Mouse (Mus musculus): ENCODE data around the gene Gm21985. TPM values are rescaled to one million over a fixed set of nuclear protein-coding genes. Genes with fewer than 3 reads are reported as not detected.

Gm21985 gene
- polyA plus RNA-seq (2012; rRNA removed; ENCODE audit: low replicate concordance): not detected in 2 replicates

GRCm38 (mm10) chr2:112266242-112266592, at the start of gene Gm21985:
Gm21985 (plus strand) TSS chr2:112266314.

GRCm38 (mm10) chr2:112239212-112239934, 26.7 kb upstream of the Gm21985 start, which contains the start of gene Lpcat4:
Lpcat4 (plus strand) TSS chr2:112239468.

GRCm38 (mm10) chr2:112259241-112259962, 6.7 kb upstream of the Gm21985 start, which contains the start of gene Nutm1:
Nutm1 (minus strand) TSS chr2:112259291.

GRCm38 (mm10) chr2:112261748-112262653, 4.1 kb upstream of the Gm21985 start, which contains the start of gene Nop10:
Nop10 (plus strand) TSS chr2:112261926.

GRCm38 (mm10) chr2:112265448-112266241, 469 bp upstream of the Gm21985 start, which contains the start of gene Slc12a6:
Slc12a6 (plus strand) TSS chr2:112265825.

GRCm38 (mm10) chr2:112367726-112368673, 101.9 kb downstream of the Gm21985 start, which contains the start of gene Emc4:
Emc4 (minus strand) TSS chr2:112368027.

GRCm38 (mm10) chr2:112378973-112379898, 113.1 kb downstream of the Gm21985 start, which contains the start of gene Katnbl1:
Katnbl1 (plus strand) TSS chr2:112379211.

GRCm38 (mm10) chr2:112454862-112455564, 188.9 kb downstream of the Gm21985 start, which contains the start of gene Emc7:
Emc7 (plus strand) TSS chr2:112454997.

Other genes starting within 250 kb of the Gm21985 start
- not detected in 2 replicates for gene Olfr1311, start 241.9 kb upstream of the Gm21985 start, polyA plus RNA-seq (2012; rRNA removed; ENCODE audit: low replicate concordance)
- gene Olfr1312, start 216.1 kb upstream of the Gm21985 start, polyA plus RNA-seq (2012; rRNA removed; ENCODE audit: low replicate concordance): not detected in 2 replicates
- gene Olfr1313, start 188.5 kb upstream of the Gm21985 start, polyA plus RNA-seq (2012; rRNA removed; ENCODE audit: low replicate concordance): not detected in 2 replicates
- gene Olfr1314, start 169.5 kb upstream of the Gm21985 start, polyA plus RNA-seq (2012; rRNA removed; ENCODE audit: low replicate concordance): not detected in 2 replicates
- not detected in 2 replicates for gene Olfr1315-ps1, start 150.9 kb upstream of the Gm21985 start, polyA plus RNA-seq (2012; rRNA removed; ENCODE audit: low replicate concordance)
- gene Olfr1316, start 131.3 kb upstream of the Gm21985 start, polyA plus RNA-seq (2012; rRNA removed; ENCODE audit: low replicate concordance): not detected in 2 replicates
- not detected in 2 replicates for gene Olfr1317, start 126.0 kb upstream of the Gm21985 start, polyA plus RNA-seq (2012; rRNA removed; ENCODE audit: low replicate concordance)
- not detected in 2 replicates for gene Olfr1318, start 112.1 kb upstream of the Gm21985 start, polyA plus RNA-seq (2012; rRNA removed; ENCODE audit: low replicate concordance)
- gene Lpcat4, start 26.8 kb upstream of the Gm21985 start, polyA plus RNA-seq (2012; rRNA removed; ENCODE audit: low replicate concordance): 36.0 and 94.5 TPM in 2 replicates
- not detected in 2 replicates for gene Nutm1, start 7.0 kb upstream of the Gm21985 start, polyA plus RNA-seq (2012; rRNA removed; ENCODE audit: low replicate concordance)
- 62.3 and 132 TPM in 2 replicates for gene Nop10, start 4.4 kb upstream of the Gm21985 start, polyA plus RNA-seq (2012; rRNA removed; ENCODE audit: low replicate concordance)
- 35.2 and 45.7 TPM in 2 replicates for gene Slc12a6, start 489 bp upstream of the Gm21985 start, polyA plus RNA-seq (2012; rRNA removed; ENCODE audit: low replicate concordance)
- 67.8 and 129 TPM in 2 replicates for gene Emc4, start 101.7 kb downstream of the Gm21985 start, polyA plus RNA-seq (2012; rRNA removed; ENCODE audit: low replicate concordance)
- 0.86 and 2.4 TPM in 2 replicates for gene Katnbl1, start 112.9 kb downstream of the Gm21985 start, polyA plus RNA-seq (2012; rRNA removed; ENCODE audit: low replicate concordance)
- 4.1 and 7.3 TPM in 2 replicates for gene Emc7, start 188.7 kb downstream of the Gm21985 start, polyA plus RNA-seq (2012; rRNA removed; ENCODE audit: low replicate concordance)
- gene Chrm5, start 214.5 kb downstream of the Gm21985 start, polyA plus RNA-seq (2012; rRNA removed; ENCODE audit: low replicate concordance): not detected in 2 replicates
- 1.6 and 8.7 TPM in 2 replicates for gene Aven, start 226.7 kb downstream of the Gm21985 start, polyA plus RNA-seq (2012; rRNA removed; ENCODE audit: low replicate concordance)

Measured in mammary gland, adult 2 months (tissue).